13 mouse cellular contexts compared by ENCODE assay signal in the genomic region with DNA sequence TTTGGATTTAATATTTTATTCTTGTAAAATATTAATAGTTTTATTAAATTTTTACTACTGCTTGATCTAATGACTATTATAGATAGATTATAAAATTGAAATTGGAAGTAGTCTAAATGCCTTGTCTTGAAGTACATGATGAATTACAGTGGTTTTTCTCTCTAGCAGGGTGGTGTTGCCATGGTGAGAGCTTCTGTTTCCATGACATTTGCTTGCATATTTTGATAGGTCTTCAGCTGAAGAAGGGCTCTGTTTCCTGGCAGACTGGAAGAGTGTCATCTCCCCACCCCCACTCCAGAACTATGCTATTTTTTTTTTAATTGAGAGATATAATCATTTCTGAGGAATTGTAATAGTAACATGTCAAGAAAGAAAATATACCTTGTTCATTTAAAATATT.
DNase-seq lines count a peak whose midpoint lies in the region; ATAC-seq lines count a peak whose summit lies in the region.
"Had no signal": no experiment of that assay in that cellular context is flagged by ENCODE, and none has a peak within 500 bp of the region (broad histone marks: within the 10 kb centered on the region; RNA-seq: fewer than 3 reads in every experiment).

No protein-coding gene starts in this region.

- H3K36me3 ChIP-seq in midbrain, embryonic 14.5 days (ENCODE audit: control insufficient read depth, insufficient read depth, low read length), result peaks cover 8% of the 10 kb centered on the region; the same call in 1 of the 2 replicates
- H3K36me3 ChIP-seq in midbrain, embryonic 10.5 days, result peaks cover 22% of the 10 kb centered on the region
- H3K36me3 ChIP-seq in forebrain, embryonic 15.5 days, result no peaks in the 10 kb centered on the region; the same call in 1 of the 2 replicates
- no peaks in the 10 kb centered on the region for H3K36me3 ChIP-seq in midbrain, embryonic 15.5 days (replicated peaks)
- H3K36me3 ChIP-seq: lung, embryonic 15.5 days had no signal

- H3K9ac ChIP-seq in midbrain, embryonic 14.5 days (replicated peaks; ENCODE audit: low read length), result no peak overlapping the region
- H3K9ac ChIP-seq in forebrain, embryonic 15.5 days (replicated peaks), result no peak overlapping the region
- no peak overlapping the region for H3K9ac ChIP-seq in midbrain, embryonic 15.5 days
- H3K9ac ChIP-seq: lung, embryonic 15.5 days had no signal

- H3K27me3 ChIP-seq in midbrain, embryonic 14.5 days (ENCODE audit: control insufficient read depth, insufficient read depth, low read length), result no peaks in the 10 kb centered on the region
- H3K27me3 ChIP-seq in midbrain, embryonic 10.5 days (ENCODE audit: low read depth, poor library complexity, severe bottlenecking), result no peaks in the 10 kb centered on the region
- no peaks in the 10 kb centered on the region for H3K27me3 ChIP-seq in forebrain, embryonic 15.5 days
- no peaks in the 10 kb centered on the region for H3K27me3 ChIP-seq in midbrain, embryonic 15.5 days (replicated peaks)
- H3K27me3 ChIP-seq: lung, embryonic 15.5 days had no signal

- H3K27ac ChIP-seq in midbrain, embryonic 14.5 days (replicated peaks; ENCODE audit: low read depth, low read length), result no peak overlapping the region
- no peak overlapping the region for H3K27ac ChIP-seq in midbrain, embryonic 10.5 days (replicated peaks)
- H3K27ac ChIP-seq in forebrain, embryonic 15.5 days (replicated peaks), result no peak overlapping the region
- no peak overlapping the region for H3K27ac ChIP-seq in midbrain, embryonic 15.5 days
- H3K27ac ChIP-seq: lung, embryonic 15.5 days had no signal

- no peak overlapping the region for H3K4me2 ChIP-seq in midbrain, embryonic 14.5 days (ENCODE audit: low read length)
- no peak overlapping the region for H3K4me2 ChIP-seq in forebrain, embryonic 15.5 days (replicated peaks)
- H3K4me2 ChIP-seq in midbrain, embryonic 15.5 days, result no peak overlapping the region
- H3K4me2 ChIP-seq: lung, embryonic 15.5 days had no signal

- no peaks in the 10 kb centered on the region for H3K4me1 ChIP-seq in midbrain, embryonic 14.5 days (ENCODE audit: control insufficient read depth, insufficient read depth, low read length)
- no peaks in the 10 kb centered on the region for H3K4me1 ChIP-seq in midbrain, embryonic 10.5 days
- peaks cover 10% of the 10 kb centered on the region; the same call in 1 of the 2 replicates for H3K4me1 ChIP-seq in forebrain, embryonic 15.5 days
- H3K4me1 ChIP-seq in midbrain, embryonic 15.5 days, result 0 out of 2 replicates have a peak, but pooled peaks cover 2% of the 10 kb centered on the region
- H3K4me1 ChIP-seq: lung, embryonic 15.5 days had no signal

- H3K4me3 ChIP-seq in midbrain, embryonic 14.5 days (replicated peaks; ENCODE audit: low read depth, low read length), result no peak overlapping the region
- H3K4me3 ChIP-seq in midbrain, embryonic 10.5 days, result no peak overlapping the region
- no peak overlapping the region for H3K4me3 ChIP-seq in forebrain, embryonic 15.5 days
- no peak overlapping the region for H3K4me3 ChIP-seq in midbrain, embryonic 15.5 days
- H3K4me3 ChIP-seq: erythroblast, embryonic 14.5 days; lung, embryonic 15.5 days had no signal

- DNase-seq in adrenal gland, postnatal 10 days, result peak; percentile 9
- DNase-seq in adrenal gland, postnatal 25 days, result no peak
- peak; percentile 77 for DNase-seq in midbrain, embryonic 14.5 days
- no peak for DNase-seq in midbrain, embryonic 10.5 days (ENCODE audit: low spot score)
- no peak for DNase-seq in spleen, postnatal 4 days (ENCODE audit: low spot score in 2 of 2)
- DNase-seq in spleen, postnatal 10 days (ENCODE audit: low spot score in 2 of 2), result no peak
- DNase-seq: cerebellum, adult 8-10 months; heart, adult 18-20 months; kidney, adult 8-10 months had no signal

- no peak for ATAC-seq in midbrain, embryonic 14.5 days (ENCODE audit: low FRiP score, low TSS enrichment)
- ATAC-seq in forebrain, embryonic 15.5 days (replicated peaks), result peak; percentile 83
- peak; percentile 84 for ATAC-seq in midbrain, embryonic 15.5 days (replicated peaks)

- H3K9me3 ChIP-seq in midbrain, embryonic 14.5 days (ENCODE audit: control insufficient read depth, low read length), result no peaks in the 10 kb centered on the region
- no peaks in the 10 kb centered on the region for H3K9me3 ChIP-seq in midbrain, embryonic 10.5 days (replicated peaks)
- no peaks in the 10 kb centered on the region for H3K9me3 ChIP-seq in forebrain, embryonic 15.5 days
- H3K9me3 ChIP-seq in midbrain, embryonic 15.5 days, result no peaks in the 10 kb centered on the region
- H3K9me3 ChIP-seq: lung, embryonic 15.5 days had no signal

Comparison
In these comparisons a context has a peak if more than half of its experiments do, and no peak if none do; other contexts are left out.
1. DNase-seq: peak in adrenal gland, postnatal 10 days (single experiment) and midbrain, embryonic 14.5 days (single experiment); none in adrenal gland, postnatal 25 days (single experiment), midbrain, embryonic 10.5 days (single experiment), spleen, postnatal 4 days (0 of 2) and spleen, postnatal 10 days (0 of 2).